Mouse (Mus musculus) E14TG2a.4 (cell line): ENCODE data around the gene Fam172a.

Experiments used
- CTCF ChIP-seq: conservative IDR thresholded peaks from 2 replicates; pipeline ENCODE4 v1.5.1; 2014; ENCODE audit warnings: low read length
- NANOG ChIP-seq: IDR thresholded peaks from 2 replicates; pipeline ENCODE4 v1.6.1; 2014; ENCODE audit warnings: borderline replicate concordance, low read length, mixed read lengths

- TF ChIP-seq CTCF: no peak
- no peak for TF ChIP-seq NANOG
Measured at GRCm38 (mm10) chr13:78113978-78114377, 412.1 kb downstream of the Fam172a start.
